Mouse (Mus musculus) yolk sac, embryonic 10.5 days (tissue): ENCODE results near the gene Slc12a4.

Source experiments
- DNase-seq: peaks from one replicate; pipeline ENCODE4 v3.0.0-alpha.2; 2017; ENCODE audit warnings: low spot score

The Slc12a4 gene

GRCm38 (mm10) chr8:105931271-105931670 lies 34.6 kb downstream of the Slc12a4 start:
- no peak for DNase-seq

GRCm38 (mm10) chr8:105930602-105931001 lies 35.3 kb downstream of the Slc12a4 start:
- DNase-seq, result peak; percentile 74

GRCm38 (mm10) chr8:105925123-105925522 lies 40.8 kb downstream of the Slc12a4 start:
- no peak for DNase-seq

GRCm38 (mm10) chr8:105919390-105919789 lies 46.5 kb downstream of the Slc12a4 start:
- no peak for DNase-seq

GRCm38 (mm10) chr8:105900941-105901616 lies 64.8 kb downstream of the Slc12a4 start:
- no peak for DNase-seq

- peak; percentile 95 for DNase-seq
These were observed 65.5 kb downstream of the Slc12a4 start, which contains the start of gene Pskh1 for GRCm38 (mm10) chr8:105900180-105900940. Gene Pskh1, plus strand, starts transcription at chr8:105900441.

GRCm38 (mm10) chr8:105897801-105898480 lies 68.0 kb downstream of the Slc12a4 start:
- DNase-seq, result no peak
